Mouse (Mus musculus) megakaryocyte, embryonic 14.5 days (primary cell): ENCODE results near the gene Gm36028.

ENCODE experiments used
- FLI1 ChIP-seq: IDR thresholded peaks from 2 replicates; pipeline ENCODE4 v1.6.1; 2012; ENCODE audit warnings: low read length, inconsistent platforms, mixed read lengths
- GATA1 ChIP-seq: IDR thresholded peaks from 3 replicates; pipeline ENCODE4 v1.6.1; 2012; ENCODE audit warnings: mixed read lengths, low read length, inconsistent platforms, borderline replicate concordance

DNA sequence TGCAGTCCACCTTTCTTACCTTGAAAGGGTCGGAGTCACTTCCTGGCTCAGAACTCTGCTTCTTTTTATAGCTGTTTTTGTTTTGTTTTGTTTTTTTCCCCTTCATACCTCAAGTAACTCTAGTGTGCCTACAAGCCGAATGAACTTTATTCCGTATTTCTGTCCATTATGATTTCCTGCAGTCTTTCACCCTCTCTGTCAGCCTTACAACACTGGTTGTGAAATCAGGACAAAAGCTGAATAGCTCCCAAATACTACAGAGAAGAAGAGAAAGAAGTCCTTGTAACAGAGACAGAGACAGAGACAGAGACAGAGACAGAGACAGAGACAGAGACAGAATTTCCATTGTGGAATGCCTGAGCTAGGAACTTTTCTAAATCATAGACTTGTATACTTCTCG is 43.0 kb downstream of the Gm36028 start:
- TF ChIP-seq GATA1, result no peak
- no peak for TF ChIP-seq FLI1
